Mouse (Mus musculus): ENCODE data around the gene Smchd1.
A peak's percentile ranks its signal among the peaks of the same experiment; 100 is the strongest.
"Not testable (repeated sequence)": the region's sequence is repeated elsewhere in the genome, so short reads cannot be mapped to it uniquely, and the experiment has no call there.

Smchd1 gene

DNA sequence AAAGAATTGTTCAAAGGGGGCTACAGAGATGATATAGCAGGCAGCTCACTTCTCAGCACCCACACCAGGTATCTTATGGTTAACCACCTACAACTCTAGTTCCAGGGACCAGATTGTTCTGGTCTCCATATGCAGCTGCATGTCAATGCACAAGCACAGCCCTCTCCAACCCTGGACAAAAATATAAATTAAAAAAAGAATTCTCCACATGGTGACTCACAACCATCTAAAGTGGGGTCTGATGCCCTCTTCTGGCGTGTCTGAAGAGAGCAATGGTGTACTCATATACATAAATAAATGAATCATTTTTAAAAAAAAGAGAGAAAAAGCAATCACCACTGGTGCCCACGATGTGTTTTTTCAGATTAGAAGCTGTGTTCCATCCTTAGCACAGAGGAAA lies 30.4 kb downstream of the Smchd1 start:
- no peak for DNase-seq (ENCODE audit: low spot score)

GRCm38 (mm10) chr17:71444126-71444525 lies 31.0 kb downstream of the Smchd1 start:
- DNase-seq (ENCODE audit: low spot score): no peak

GRCm38 (mm10) chr17:71443273-71443672 lies 31.9 kb downstream of the Smchd1 start:
- no peak for DNase-seq (ENCODE audit: low spot score)

DNA sequence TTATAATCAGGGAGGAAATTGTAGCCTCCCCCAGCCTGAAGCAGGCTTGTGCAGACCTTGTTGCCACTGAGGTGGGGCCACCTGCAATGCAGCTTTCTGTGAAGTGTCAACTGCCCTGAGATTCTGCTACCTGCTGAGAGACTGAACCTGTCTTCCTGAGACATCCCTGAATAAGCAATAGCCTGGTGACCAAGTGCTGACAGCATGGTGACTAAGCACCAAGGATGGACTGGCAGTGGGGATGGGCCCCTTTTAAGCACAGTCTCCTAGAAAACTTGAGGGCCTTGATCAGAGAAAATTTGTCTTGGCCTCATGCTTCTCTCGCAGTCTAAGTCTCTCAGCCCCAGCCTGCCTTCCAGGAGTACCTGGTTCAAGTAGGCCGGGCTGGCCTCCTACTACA lies 52.6 kb downstream of the Smchd1 start:
- not testable (repeated sequence) for DNase-seq (ENCODE audit: low spot score)

DNA sequence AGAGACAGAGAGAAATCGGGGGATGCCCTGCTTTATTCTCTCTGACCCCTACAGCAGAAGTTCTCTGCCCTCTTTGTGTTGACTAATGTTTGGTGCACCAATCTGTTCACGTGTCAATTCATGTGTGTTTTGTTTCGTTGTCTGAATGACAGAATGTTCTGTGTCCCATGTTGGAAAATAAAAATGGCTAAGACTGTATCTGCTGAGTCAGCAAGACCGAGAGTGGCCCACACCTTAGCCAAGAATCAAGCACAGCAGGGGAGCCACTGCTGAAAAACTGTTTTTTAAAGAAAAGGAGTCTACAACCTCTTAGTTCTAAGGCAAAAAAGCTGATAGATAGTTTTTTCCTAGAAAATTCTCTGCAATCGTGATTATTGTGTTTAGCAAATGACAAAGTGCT lies 55.7 kb downstream of the Smchd1 start:
- DNase-seq (ENCODE audit: low spot score): not testable (repeated sequence)

GRCm38 (mm10) chr17:71417008-71417407 lies 58.1 kb downstream of the Smchd1 start:
- no peak for DNase-seq (ENCODE audit: low spot score)

- DNase-seq (ENCODE audit: low spot score): no peak
These were observed 87.7 kb downstream of the Smchd1 start for GRCm38 (mm10) chr17:71387401-71387800.

- no peak for DNase-seq (ENCODE audit: low spot score)
These were observed 94.8 kb downstream of the Smchd1 start for GRCm38 (mm10) chr17:71380346-71380745.

GRCm38 (mm10) chr17:71377901-71378300 lies 97.2 kb downstream of the Smchd1 start:
- no peak for DNase-seq (ENCODE audit: low spot score)

DNA sequence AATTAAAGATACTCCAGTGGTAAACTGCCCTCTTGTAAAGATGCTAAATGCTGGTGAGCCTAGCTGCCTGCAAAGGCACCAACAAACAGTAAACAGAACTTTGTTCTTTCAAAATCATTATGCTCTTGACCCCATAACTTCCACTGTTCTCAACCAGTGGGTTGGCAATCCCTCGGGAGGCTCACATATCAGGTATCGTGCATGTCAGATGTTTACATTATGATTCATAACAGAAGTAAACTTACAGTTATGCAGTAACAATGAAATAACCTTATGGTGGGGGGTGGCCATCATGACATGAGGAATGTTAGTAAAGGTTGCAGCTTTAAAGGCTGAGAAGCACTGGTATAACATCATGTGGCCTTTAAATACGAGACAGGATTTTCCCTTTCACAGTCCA lies 119.6 kb downstream of the Smchd1 start:
- no peak for DNase-seq (ENCODE audit: low spot score)

- no peak for DNase-seq (ENCODE audit: low spot score)
These were observed 120.9 kb downstream of the Smchd1 start for GRCm38 (mm10) chr17:71354205-71354604.

- DNase-seq (ENCODE audit: low spot score): no peak
These were observed 127.0 kb downstream of the Smchd1 start for GRCm38 (mm10) chr17:71348188-71348587.

DNA sequence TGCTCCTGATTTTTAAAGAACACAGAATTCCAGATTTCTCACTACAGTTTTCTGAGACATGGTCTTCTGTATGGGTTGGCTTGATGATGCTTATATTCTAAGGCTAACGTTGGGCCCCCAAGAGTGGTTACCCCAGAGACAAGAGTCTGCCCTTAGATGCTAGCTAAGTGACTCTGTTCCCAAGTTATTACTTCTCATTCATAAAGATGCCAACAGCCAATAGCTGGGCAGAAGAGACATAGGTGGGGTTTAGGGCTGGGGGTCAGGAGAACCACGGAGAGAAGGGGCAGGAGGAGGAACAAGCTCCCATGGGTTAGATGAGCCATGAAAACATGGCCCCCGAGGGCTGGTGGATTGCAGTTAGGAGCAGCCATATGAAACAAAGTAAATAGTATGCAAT lies 133.1 kb downstream of the Smchd1 start:
- DNase-seq (ENCODE audit: low spot score): no peak

GRCm38 (mm10) chr17:71338627-71339026 lies 136.5 kb downstream of the Smchd1 start:
- DNase-seq (ENCODE audit: low spot score): no peak

- DNase-seq (ENCODE audit: low spot score): no peak
These were observed 137.6 kb downstream of the Smchd1 start for GRCm38 (mm10) chr17:71337546-71337945.

- DNase-seq (ENCODE audit: low spot score): no peak
These were observed 138.7 kb downstream of the Smchd1 start for GRCm38 (mm10) chr17:71336421-71336820.

DNA sequence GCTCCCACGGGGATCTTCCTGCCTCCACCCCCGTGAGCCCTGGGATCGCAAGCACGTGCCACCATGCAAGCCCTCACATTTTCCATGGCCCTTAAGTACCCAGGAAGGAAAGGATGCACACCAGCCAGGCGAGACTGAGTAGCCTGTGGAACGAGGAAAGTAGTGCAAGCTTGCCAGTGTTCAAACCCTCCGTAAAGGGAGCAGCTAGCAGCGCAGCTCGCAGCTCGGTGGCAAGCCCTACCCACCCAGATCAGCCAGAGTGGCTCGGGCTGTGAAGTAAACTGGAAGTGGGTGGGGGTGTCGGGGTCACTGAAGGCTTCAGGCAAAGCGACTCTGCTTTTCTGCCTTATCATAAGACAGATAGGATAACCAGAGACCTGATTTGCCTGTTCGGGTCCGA lies 142.8 kb downstream of the Smchd1 start:
- no peak for DNase-seq (ENCODE audit: low spot score)

- DNase-seq (ENCODE audit: low spot score): not testable (repeated sequence)
These were observed 154.4 kb downstream of the Smchd1 start for GRCm38 (mm10) chr17:71320731-71321130.

DNA sequence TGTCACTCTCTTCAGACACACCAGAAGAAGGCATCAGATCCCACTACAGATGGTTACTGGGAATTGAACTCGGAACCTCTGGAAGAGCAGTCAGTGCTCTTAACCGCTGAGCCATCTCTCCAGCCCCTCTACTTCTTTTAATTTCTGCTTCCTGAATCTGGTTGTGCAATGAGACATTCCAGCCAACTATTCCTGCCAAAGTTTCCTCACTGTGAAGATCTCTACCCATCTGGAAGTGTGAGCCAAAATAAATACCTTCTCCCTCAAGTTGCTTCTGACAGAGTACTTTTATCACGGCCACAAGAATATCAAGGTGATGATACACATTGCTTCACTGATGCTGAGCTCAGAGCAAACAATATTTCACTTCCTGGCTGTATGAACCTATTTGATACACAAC lies 155.8 kb downstream of the Smchd1 start:
- no peak for DNase-seq (ENCODE audit: low spot score)

DNA sequence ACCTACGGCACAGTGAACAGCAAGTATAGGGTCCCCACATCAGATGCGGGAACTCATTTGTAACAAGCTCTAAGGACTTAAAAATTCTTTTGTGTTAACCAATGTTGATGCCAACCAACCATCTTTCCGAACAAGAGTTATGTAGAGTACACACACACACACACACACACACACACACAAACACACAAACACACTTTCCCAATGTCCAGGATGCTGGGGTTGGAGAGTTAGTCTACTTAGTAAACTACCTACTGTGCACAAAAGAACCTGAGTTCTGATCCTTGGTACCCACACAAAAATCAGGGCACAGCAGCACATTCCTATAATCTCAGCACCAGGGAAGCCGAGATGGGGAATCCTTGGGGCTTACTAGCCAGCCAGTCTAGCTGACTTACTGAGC lies 157.6 kb downstream of the Smchd1 start:
- no peak for DNase-seq (ENCODE audit: low spot score)

- no peak for DNase-seq (ENCODE audit: low spot score)
These were observed 160.8 kb downstream of the Smchd1 start for GRCm38 (mm10) chr17:71314315-71314714.

DNA sequence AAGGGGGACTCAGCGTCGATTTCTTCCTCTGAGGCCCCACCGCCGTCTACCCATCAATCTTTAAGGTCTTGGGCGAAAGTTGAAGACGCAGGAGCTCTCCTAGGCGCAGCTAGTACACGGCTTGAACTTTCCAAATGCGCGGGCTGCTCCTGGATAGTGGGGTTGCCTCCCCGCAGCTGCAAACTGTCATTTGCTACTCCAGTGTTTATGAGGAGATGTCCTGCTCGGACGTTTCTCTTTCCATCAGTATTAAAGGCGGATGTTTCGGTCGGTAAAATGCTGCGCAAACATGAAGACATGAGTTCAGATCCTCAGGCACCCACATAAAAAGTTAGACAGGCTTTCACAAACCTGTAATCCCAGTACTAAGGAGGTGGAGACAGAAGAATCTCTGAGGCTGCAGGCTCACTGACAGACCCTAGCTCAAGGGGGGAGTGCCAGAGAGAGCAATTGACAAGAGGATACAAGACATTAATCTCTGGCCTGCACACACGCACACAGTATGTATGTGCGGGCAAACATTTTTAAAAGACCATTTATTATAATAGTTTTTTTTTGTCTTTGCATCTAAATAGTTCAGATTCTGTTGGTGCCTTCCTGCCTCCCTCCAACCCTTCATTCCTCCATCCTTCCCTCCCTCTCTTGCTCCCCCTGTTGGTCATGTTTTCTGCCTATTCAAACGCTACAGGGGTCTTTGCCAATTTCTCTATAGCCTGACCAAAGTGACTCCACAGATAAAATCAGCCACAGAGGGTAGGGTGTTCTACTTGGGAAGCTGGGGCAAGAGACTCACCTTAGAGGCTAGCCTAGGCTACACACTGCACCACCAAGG lies 163.6 kb downstream of the Smchd1 start, which contains the start of gene Emilin2:
TSS of gene Emilin2 (minus strand) at position 639 of the 832 bp plus-strand sequence.
- peak; percentile 74 for DNase-seq (ENCODE audit: low spot score)

DNA sequence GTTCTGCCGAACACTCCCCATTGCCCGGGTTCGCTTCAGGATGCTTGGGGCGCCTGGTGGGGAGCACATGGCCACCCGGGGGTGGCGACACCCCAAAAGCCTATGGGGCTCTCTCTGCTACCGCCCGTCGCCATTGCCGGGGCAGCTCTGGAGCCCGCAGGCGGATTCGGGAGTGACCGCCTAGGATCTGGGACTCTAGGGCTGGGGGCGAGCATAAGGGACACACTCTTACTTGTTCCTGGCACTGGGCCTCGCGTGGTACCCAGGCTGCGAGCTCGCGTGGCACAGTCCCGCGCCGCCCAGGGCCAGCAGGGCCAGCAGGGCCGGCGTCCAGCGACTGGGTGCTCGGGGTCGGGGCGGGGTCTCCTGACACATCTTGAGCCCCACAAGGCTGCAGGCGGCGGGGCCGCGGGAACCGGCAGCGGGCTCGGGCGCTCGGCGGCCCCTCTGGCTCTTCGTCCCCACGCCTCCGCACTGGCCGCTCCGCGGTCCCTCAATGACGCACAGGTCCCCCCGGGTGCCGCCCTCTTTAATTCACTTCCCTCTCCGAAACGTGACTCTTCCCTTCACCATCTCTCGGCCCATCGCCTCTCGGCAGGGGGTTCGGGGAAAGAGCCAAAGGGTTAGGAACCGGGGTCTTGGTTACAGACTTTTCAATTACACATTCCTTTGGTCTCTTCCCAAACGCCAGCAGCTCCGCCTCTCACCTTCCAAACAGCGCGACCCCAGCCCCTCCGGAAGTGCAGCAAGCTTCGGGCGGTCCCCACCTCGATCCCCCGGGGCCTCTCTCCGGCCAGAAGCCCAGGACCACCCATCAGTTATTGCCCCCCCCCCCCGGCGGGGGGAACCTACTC lies 164.4 kb downstream of the Smchd1 start:
- DNase-seq (ENCODE audit: low spot score): peak; percentile 52

Data from retina, embryonic 14.5 days (tissue).